Mouse (Mus musculus) brain, embryonic 14.5 days (tissue): Measurements from ENCODE around the gene Gm20695. TPM values are rescaled to one million over a fixed set of nuclear protein-coding genes. Genes with fewer than 3 reads are reported as not detected.

Experiments
- DNase-seq: peaks from one replicate; pipeline ENCODE4 v3.0.0-alpha.2; 2011; ENCODE audit warnings: low read depth
- CTCF ChIP-seq: fragments of 200-500 bp; IDR thresholded peaks from 2 replicates; pipeline ENCODE4 v1.5.1; 2012; ENCODE audit warnings: inconsistent platforms, mild to moderate bottlenecking, moderate library complexity, borderline replicate concordance; ENCODE audit not compliant: insufficient read depth, insufficient read length; ENCODE audit errors: extremely low read depth
- POLR2A ChIP-seq: fragments of 200-500 bp; IDR thresholded peaks from 2 replicates; pipeline ENCODE4 v1.6.1; 2012; ENCODE audit warnings: mild to moderate bottlenecking, inconsistent platforms, borderline replicate concordance; ENCODE audit not compliant: poor library complexity, insufficient read depth, insufficient read length, severe bottlenecking; ENCODE audit errors: extremely low read depth
- polyA plus RNA-seq: library from polyadenylated mRNA; depleted of rRNA; stranded (reverse); fragments of >200 nt; gene quantifications from 2 replicates; pipeline ENCODE4 v1.2.3, GENCODE M21; 2012

The Gm20695 gene
- polyA plus RNA-seq, 1 experiment: 0.27 TPM

DNA sequence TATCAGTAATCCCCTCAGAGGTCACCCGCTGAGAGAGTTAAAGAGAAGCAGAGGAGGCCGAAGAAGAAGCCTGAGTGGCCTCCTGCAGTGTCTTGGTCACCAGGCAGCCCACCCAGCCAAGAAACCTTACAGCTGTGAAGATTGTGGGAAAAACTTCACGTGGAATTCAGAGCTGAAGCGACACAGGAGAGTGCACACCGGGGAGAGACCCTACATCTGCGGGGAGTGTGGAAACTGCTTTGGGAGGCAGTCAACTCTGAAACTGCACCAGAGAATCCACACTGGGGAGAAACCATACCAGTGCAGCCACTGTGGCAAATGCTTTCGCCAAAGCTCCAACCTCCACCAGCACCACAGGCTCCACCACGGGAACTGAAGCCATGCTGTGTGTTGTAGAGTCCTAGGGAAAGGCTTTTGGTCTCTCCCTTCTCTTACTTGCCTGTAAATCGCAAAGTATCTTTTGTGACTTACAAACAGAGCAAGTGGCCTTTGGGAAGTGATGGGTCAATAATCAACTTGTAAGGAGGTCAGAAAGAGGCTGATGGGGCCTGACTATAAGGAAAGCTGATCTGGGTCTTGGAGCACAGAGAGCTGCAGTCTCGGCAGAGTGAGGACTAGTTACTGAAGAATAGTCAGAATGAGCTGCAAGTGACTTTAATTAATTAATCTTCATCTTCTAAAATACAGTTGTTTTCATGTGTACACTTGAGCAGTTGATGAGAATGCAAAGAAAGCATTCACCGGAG lies 29.8 kb upstream of the Gm20695 start:
- no peak for TF ChIP-seq CTCF
- no peak for TF ChIP-seq POLR2A
- no peak for DNase-seq

DNA sequence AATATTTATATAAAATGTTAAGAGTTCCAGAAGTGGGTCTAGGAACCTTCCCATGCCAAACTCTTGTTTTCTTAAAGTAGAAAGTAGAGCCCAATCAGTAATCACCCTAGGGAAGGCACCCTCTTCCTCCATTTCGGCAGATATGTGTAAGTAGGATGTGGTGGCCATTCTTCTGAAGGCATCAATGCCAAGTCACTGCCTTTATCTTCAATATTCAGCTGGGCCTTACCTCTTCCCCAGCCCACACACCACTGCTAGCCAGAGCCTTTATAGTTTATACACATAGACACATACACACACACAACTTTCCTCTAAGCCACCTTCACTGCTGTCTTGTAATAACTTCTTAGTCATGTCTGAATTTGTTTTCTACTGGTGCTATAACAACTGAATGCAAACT lies 28.7 kb upstream of the Gm20695 start:
- TF ChIP-seq POLR2A: no peak
- TF ChIP-seq CTCF: no peak
- DNase-seq: no peak

- no peak for DNase-seq
- no peak for TF ChIP-seq CTCF
- no peak for TF ChIP-seq POLR2A
These were observed 25.2 kb upstream of the Gm20695 start for GRCm38 (mm10) chr16:3859254-3859653.

DNA sequence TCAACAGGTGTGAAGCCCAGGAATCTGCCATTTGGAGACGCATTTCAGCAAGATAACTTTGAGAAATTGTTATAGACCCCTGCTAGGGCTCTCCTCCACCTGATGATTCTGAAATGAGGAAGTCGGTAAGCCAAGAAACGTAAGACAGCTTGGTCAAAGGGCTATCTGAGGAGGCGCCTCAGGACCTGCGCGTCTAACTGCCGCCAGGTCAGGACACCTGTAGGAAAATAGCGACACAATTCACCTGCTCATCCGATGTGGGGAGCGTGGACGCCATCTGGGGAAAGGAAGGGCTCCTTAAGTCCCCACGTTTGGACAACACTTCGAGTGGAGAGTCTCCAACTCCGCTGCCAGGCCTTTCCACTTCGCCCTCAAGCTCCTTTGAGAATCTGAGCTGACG lies 12.6 kb upstream of the Gm20695 start:
- no peak for DNase-seq
- TF ChIP-seq POLR2A: no peak
- TF ChIP-seq CTCF: no peak

- DNase-seq: peak; percentile 98
- TF ChIP-seq POLR2A (no peak), CTCF (no peak)
These were observed 12.0 kb upstream of the Gm20695 start, which contains the start of gene Naa60 for GRCm38 (mm10) chr16:3872216-3873047. TSS of gene Naa60 (plus strand) at chr16:3872375.

DNA sequence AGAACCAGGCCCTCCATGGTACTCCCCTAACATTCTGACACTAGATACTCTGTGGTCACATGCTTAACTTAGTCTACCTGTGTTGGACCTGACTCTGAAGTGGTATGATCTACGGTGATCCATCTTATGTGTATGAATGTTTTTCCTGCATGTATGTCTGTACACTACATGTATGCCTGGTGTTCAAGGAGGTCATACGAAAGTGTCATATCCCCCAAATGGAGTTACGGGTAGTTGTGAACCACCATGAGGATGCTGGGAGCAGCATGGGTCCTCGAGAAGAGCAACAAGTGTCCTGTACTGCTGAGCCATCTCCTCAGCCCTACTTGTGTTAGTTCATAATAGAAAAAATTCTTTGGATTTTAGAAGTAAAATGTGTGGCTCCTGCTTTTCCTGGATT lies 8.1 kb upstream of the Gm20695 start:
- TF ChIP-seq CTCF (no peak), POLR2A (no peak)
- DNase-seq: no peak

DNA sequence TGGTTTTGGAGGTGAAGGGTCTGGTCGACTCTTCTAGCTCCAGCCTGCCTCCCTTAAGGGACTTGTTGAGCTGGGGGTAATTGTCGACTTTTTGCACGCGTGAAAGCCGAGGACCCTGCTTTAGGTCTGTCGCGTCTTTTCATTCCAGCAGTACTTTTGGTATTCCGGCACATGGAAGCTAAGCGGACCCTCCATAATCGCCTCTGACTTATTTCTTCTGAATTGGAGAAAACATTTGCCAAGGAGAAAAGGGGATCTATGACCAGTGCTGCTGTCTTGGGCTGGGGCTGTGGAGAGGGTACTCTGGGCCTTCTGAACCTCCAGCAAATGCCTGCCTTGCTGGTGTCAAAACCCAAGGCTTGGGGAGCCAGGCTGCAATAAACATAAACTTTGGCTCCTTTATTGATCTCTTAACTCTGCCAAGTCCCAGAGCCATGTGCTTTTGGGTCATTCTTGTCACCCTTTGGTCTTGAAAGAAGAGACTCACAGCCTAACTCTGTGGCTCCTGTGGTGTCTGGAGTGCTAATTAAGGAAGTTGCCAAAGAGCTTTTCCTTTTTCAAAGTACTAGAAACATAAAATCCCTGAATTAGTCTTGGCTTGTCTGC lies 720 bp downstream of the Gm20695 start:
- DNase-seq: no peak
- no peak for TF ChIP-seq CTCF
- no peak for TF ChIP-seq POLR2A

GRCm38 (mm10) chr16:3891621-3892295 lies 7.3 kb downstream of the Gm20695 start:
- no peak for DNase-seq
- TF ChIP-seq POLR2A: no peak

DNA sequence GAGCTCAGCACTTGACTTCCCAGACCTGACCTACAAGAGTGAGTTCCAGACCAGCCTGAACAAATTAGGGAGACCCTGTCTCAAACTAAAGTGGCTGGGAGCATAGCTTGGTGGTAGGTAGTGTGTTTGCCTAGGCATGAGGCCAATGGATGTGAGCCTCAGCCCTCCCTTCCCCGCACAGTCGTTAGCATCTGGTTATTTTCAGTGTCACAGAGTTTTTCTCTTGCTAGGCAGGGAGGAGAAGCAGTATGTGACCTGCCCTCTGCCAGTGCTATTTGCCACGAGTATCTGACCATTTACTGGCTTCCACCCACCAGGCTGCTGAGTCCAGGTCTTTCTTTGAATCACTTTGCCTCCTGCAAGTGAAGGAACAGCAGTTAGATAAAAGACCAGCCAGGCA lies 9.3 kb downstream of the Gm20695 start:
- DNase-seq: no peak
- TF ChIP-seq POLR2A: no peak
- no peak for TF ChIP-seq CTCF

DNA sequence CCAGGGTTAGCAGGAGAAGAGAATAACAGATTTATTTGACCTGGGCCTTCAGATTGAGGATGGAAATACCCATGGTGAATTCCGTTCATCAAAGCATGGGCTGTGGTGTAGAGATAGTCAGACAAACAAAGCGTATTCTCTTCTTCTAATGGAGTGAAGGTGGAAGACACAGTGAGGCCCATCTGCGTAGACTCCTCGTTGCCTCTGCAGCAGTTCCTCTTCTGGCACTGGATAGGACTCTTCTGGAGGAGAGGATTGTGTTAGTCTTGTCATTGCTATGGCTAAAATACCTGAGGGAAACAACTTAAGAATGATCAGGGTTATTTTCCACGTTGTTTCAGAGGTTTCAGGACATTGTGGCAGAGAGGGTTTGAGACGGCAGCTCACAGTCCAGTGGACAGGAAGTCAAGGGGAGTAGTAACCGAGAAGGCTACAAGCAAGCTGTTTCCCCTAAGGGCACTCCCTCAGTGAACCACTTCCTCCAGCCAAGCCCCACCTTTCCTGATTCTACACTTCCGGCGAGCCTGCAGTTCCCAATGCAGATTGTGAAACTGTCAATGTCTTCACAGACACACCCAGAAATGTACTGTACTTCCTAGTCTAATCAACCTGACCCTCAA lies 10.8 kb downstream of the Gm20695 start:
- no peak for TF ChIP-seq CTCF
- no peak for TF ChIP-seq POLR2A
- no peak for DNase-seq
